Mouse (Mus musculus) lung, embryonic 14.5 days (tissue): ENCODE measurements at regions not wholly inside any gene's neighbourhood (a gene's known extent, or its start where the extent isn't known, plus 50 kb on each side); places are given as distances from the start of the nearest gene placed in this dataset.
A peak's percentile ranks its signal among the peaks of the same experiment; 100 is the strongest.
"Not testable (repeated sequence)": the region's sequence is repeated elsewhere in the genome, so short reads cannot be mapped to it uniquely, and the experiment has no call there.

Experiments used
- ATAC-seq: fragments of 200-750 bp; cut with Nextera tagmentation; 2 replicates; pipeline ENCODE4 v1.8.0; 2017; ENCODE audit warnings: mild to moderate bottlenecking, moderate TSS enrichment, moderate library complexity; ENCODE audit not compliant: insufficient read depth
- DNase-seq: peaks from one replicate; pipeline ENCODE4 v3.0.0-alpha.2; 2015
- H3K27ac ChIP-seq: fragments of 300-500 bp; sonication (generic); 2 replicates; pipeline ENCODE4 v1.5.1; 2014; ENCODE audit warnings: low read depth, mild to moderate bottlenecking, moderate library complexity
- H3K27me3 ChIP-seq: fragments of 300-500 bp; sonication (generic); 2 replicates; pipeline ENCODE4 v1.6.1; 2014; ENCODE audit warnings: low read length, control low read depth; ENCODE audit not compliant: insufficient read depth
- H3K36me3 ChIP-seq: fragments of 300-500 bp; sonication (generic); 2 replicates; pipeline ENCODE4 v1.6.1; 2014; ENCODE audit warnings: control low read depth; ENCODE audit not compliant: insufficient read depth
- H3K4me1 ChIP-seq: fragments of 300-500 bp; sonication (generic); 2 replicates; pipeline ENCODE4 v1.6.1; 2014; ENCODE audit warnings: antibody characterized with exemption, control low read depth; ENCODE audit not compliant: insufficient read depth
- H3K4me2 ChIP-seq: fragments of 300-500 bp; sonication (generic); 2 replicates; pipeline ENCODE4 v1.6.1; 2014; ENCODE audit warnings: mild to moderate bottlenecking
- H3K4me3 ChIP-seq: fragments of 300-500 bp; sonication (generic); 2 replicates; pipeline ENCODE4 v1.5.1; 2014; ENCODE audit warnings: low read depth, low read length
- H3K9ac ChIP-seq: fragments of 300-500 bp; sonication (generic); 2 replicates; pipeline ENCODE4 v1.6.1; 2014
- H3K9me3 ChIP-seq: fragments of 300-500 bp; sonication (generic); 2 replicates; pipeline ENCODE4 v1.6.1; 2016; ENCODE audit warnings: low read depth, low read length, control low read depth
- CTCF ChIP-seq: IDR thresholded peaks from 2 replicates; pipeline ENCODE4 v1.5.1; 2016; ENCODE audit warnings: antibody characterized with exemption, low read depth
- WGBS: fragments of 180-500 bp; shearing (Covaris S2); extraction: QIAGEN DNeasy Blood & Tissue Kit; methylation state at CpG from one replicate; pipeline ENCODE4 v1.1.7; 2014; 5-methylcytosine and 5-hydroxymethylcytosine counted together

DNA sequence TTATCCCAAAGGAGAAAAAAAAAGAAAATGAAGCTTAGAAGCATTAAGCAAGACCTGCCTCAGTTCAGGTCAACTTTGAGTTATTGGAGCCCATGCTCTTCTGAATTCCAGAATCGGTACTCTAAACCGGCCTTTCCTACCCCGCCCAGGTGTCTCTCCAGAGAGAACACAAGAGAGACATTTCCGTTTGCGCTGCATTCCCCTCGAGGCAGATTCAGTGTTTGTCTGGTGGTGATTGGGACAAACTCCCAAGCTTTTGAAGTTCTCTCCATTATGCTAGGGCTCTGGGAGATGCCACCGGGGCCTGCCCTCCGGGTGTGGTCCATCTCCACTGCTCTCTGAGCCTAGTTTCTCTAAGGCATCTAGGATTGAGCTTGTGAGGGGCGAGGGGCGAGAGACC is 205.8 kb upstream of the Hmga2 start:
- Histone ChIP-seq H3K4me2 (no peak overlapping the region), H3K9ac (no peak overlapping the region), H3K9me3 (no peaks in the 10 kb centered on the region), H3K4me1 (peaks cover 8% of the 10 kb centered on the region; the same call in 1 of the 2 replicates), H3K4me3 (no peak overlapping the region), H3K27me3 (no peaks in the 10 kb centered on the region), H3K27ac (no peak overlapping the region), H3K36me3 (no peaks in the 10 kb centered on the region)
- no peak for TF ChIP-seq CTCF
- no peak for DNase-seq
- 82% methylated on average over 10 of the region's 10 CpGs for WGBS
- ATAC-seq, result no peak

DNA sequence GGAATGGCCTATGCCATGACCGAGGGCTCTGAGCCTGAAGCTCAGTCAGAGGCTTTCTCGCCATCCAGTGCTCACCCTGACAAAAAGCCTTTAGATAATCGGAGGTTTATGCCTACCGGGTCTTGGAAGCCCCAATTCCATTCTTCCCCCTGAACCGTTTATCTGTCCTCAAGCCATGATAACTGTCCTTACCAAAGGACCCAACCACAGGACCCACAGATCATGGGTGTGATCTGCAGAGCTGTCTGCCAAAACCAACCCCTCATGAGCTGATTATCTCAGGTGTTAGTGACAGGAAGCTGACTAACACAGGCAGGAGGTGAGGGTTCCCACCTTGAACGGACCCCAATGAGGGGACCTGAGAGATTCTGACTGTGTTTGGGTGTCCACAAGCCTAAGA is 203.7 kb upstream of the Hmga2 start:
- Histone ChIP-seq H3K4me2 (no peak overlapping the region), H3K9ac (no peak overlapping the region), H3K9me3 (no peaks in the 10 kb centered on the region), H3K36me3 (no peaks in the 10 kb centered on the region), H3K4me1 (peaks cover under 1% of the 10 kb centered on the region; the same call in 1 of the 2 replicates), H3K27me3 (no peaks in the 10 kb centered on the region), H3K4me3 (no peak overlapping the region), H3K27ac (no peak overlapping the region)
- WGBS, result 76% methylated on average over 6 of the region's 6 CpGs
- DNase-seq (no peak), ATAC-seq (no peak)
- no peak for TF ChIP-seq CTCF

DNA sequence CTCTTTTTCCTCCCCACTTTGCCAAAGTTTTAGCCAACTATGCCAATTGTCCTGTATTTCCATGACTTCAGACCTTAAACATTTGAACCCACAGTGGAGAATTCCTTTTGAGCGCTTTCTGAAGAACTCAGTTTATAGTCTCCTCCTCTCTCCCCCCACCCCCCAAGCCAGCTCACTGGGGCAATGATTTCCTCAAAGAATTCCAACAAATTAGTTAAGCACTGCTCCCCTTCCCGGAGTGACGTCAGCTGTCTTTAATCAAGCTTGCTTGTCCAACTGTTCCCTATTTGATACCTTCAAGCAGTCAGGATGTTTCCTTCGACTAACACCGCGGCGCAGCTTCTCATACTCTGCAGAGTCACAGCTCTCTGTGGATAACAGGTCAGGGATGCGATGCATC is 202.0 kb upstream of the Hmga2 start:
- DNase-seq (no peak), ATAC-seq (no peak)
- no peaks in the 10 kb centered on the region for H3K27me3 ChIP-seq
- H3K27ac ChIP-seq, result no peak overlapping the region
- H3K4me2 ChIP-seq, result no peak overlapping the region
- H3K9ac ChIP-seq, result no peak overlapping the region
- H3K4me3 ChIP-seq, result no peak overlapping the region
- 56% methylated on average over 8 of the region's 8 CpGs for WGBS
- no peaks in the 10 kb centered on the region for H3K36me3 ChIP-seq
- peaks cover 4% of the 10 kb centered on the region; the same call in 1 of the 2 replicates for H3K4me1 ChIP-seq
- TF ChIP-seq CTCF, result no peak
- H3K9me3 ChIP-seq, result no peaks in the 10 kb centered on the region

DNA sequence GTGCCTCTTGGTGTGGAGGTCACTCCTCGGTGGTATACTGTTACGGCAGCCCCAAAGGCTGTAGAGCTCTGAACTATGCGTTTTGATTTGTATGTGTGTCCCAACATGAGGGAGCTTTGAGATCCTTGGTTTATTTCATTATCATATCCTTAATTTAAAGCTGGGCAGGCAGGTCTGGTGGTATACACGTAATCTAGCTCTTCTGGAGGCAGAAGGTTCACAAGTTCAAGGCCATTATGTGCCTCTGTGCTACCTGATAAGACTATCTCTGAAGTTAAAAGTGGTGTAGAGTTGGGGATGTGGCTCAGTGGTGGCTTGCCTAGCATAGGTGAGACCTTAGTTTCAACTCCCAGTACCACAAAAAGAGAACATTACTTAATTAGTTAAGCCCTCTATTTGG is 199.1 kb upstream of the Hmga2 start:
- Histone ChIP-seq H3K4me3 (no peak overlapping the region), H3K9ac (no peak overlapping the region), H3K4me1 (peaks cover 4% of the 10 kb centered on the region; the same call in 1 of the 2 replicates), H3K9me3 (no peaks in the 10 kb centered on the region), H3K4me2 (no peak overlapping the region), H3K27ac (no peak overlapping the region), H3K36me3 (no peaks in the 10 kb centered on the region), H3K27me3 (no peaks in the 10 kb centered on the region)
- TF ChIP-seq CTCF, result no peak
- DNase-seq (no peak), ATAC-seq (no peak)
- WGBS, result 79% methylated on average over 4 of the region's 4 CpGs

DNA sequence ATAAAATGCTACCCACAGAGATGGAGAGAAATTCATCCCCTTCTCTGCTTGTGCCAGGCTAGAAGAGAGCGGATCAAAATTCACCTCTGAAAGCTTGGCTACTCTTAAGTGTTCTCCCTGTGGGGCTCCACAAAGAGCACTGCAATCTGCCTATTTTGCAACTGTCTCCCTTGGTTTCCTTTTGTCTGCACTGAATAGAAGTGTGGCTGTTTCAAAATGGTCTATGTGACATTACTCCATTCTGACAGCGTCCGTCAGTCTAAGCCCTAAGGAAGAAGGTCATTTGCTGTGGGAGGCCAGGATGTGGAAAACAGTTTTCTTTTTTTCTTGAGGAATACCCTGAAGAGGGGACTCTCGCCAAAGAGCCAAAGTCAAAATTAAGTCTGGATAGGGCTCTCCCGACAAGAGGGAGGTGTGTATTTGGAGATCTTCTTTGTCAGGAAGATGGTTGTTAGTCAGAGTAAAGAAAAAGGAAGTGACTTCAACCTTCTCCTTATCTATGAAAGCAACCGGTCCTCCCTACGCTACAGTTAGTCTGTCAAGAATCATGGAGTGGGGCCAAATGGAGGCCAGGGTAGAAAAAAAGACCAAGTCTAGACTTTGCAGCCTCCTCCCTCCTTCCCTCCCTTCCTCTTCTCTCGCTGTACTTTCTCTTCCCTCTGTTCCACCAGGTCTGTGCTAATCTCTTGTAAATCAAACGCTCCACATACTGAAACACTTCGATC is 198.2 kb upstream of the Hmga2 start:
- Histone ChIP-seq H3K27me3 (no peaks in the 10 kb centered on the region), H3K4me2 (no peak overlapping the region), H3K9me3 (no peaks in the 10 kb centered on the region), H3K9ac (no peak overlapping the region), H3K36me3 (no peaks in the 10 kb centered on the region), H3K27ac (no peak overlapping the region), H3K4me3 (no peak overlapping the region), H3K4me1 (peaks cover 4% of the 10 kb centered on the region; the same call in 1 of the 2 replicates)
- ATAC-seq, result no peak
- no peak for TF ChIP-seq CTCF
- peak; percentile 58 for DNase-seq
- 55% methylated on average over 10 of the region's 10 CpGs for WGBS

DNA sequence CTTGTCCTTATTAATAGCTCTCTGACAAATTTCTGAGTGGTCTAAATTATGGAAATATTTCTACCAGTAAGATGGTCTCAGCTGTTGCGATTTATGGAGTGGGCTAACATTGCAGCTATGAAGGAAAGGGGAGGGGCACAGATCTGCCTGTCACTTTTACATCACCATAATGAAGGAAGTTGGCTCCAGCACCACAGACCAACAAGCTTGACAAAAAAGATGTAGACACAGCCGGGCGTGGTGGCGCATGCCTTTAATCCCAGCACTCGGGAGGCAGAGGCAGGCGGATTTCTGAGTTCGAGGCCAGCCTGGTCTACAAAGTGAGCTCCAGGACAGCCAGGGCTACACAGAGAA is 191.4 kb upstream of the Hmga2 start:
- H3K4me3 ChIP-seq, H3K4me2 ChIP-seq, H3K27ac ChIP-seq, H3K9ac ChIP-seq, ATAC-seq, H3K36me3 ChIP-seq, DNase-seq, H3K9me3 ChIP-seq, H3K4me1 ChIP-seq, H3K27me3 ChIP-seq: not testable (repeated sequence)
- 91% methylated on average over 7 of the region's 7 CpGs for WGBS

DNA sequence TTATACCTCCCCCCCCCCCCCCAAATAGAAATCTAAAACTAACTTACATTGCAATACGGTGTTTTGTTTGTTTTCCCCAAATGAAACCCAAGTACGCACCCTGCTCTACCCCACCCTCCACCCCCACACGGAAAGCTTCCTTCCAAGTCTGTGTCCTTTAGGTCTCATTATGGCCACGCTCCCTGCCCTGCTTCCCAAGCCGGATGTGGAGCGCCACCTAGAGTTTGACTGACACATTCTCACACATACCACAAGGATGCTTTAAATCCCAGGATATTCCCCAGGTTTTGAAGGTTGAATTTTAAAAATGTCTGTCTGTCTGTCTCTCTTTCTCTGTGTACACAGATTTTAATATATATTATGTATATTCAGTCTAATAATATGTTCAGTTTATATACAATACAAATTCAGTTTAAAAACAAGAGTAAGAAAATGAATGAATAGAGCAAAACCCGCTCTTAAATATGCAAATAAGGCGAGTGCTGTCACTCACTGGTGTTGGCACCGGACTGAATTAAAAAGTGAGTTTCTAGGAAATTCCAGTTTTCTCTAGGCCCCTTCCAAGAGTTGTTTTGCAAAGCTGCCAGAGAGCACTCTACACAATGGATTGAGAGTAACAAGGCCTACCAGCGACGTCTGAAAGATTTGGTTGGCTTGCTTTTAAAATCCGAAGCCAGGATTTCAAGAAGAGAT is 190.9 kb upstream of the Hmga2 start:
- no peak for ATAC-seq
- Histone ChIP-seq H3K4me1 (no peaks in the 10 kb centered on the region), H3K9me3 (no peaks in the 10 kb centered on the region), H3K27me3 (no peaks in the 10 kb centered on the region), H3K36me3 (no peaks in the 10 kb centered on the region), H3K9ac (no peak overlapping the region), H3K4me3 (no peak overlapping the region), H3K4me2 (no peak overlapping the region), H3K27ac (no peak overlapping the region)
- peak; percentile 79 for DNase-seq
- peak; percentile 75 for TF ChIP-seq CTCF
- 61% methylated on average over 12 of the region's 12 CpGs for WGBS
